Mouse (Mus musculus): Measurements from ENCODE around the gene Olfr458.
A peak's percentile ranks its signal among the peaks of the same experiment; 100 is the strongest.
"Not testable (repeated sequence)": the region's sequence is repeated elsewhere in the genome, so short reads cannot be mapped to it uniquely, and the experiment has no call there.

Olfr458 gene

DNA sequence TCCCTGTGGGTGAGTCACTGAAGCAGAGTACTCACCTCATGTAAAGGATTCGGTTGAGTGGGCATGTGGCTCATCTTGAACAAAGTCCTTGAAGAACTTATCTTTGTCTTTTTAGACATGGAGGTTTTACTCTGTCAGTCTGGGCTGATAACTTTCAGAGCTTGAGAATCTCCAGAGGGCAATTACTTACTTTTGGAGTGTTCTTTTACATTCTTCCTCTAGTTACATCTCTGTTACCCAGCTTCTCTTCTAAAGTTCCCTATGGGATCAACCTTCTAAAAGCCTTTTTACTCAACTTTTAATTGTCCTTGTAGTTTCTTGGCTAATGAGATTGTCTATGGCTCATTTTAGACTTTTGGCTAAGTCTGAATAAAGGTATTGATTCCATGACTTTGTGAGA is at the start of gene Olfr458:
TSS of gene Olfr458 (minus strand) at position 101 of the 400 bp plus-strand sequence.
- DNase-seq (ENCODE audit: low spot score) = no peak

- DNase-seq (ENCODE audit: low spot score) = no peak
Measured at GRCm38 (mm10) chr6:42513461-42513860, 48.5 kb upstream of the Olfr458 start.

DNA sequence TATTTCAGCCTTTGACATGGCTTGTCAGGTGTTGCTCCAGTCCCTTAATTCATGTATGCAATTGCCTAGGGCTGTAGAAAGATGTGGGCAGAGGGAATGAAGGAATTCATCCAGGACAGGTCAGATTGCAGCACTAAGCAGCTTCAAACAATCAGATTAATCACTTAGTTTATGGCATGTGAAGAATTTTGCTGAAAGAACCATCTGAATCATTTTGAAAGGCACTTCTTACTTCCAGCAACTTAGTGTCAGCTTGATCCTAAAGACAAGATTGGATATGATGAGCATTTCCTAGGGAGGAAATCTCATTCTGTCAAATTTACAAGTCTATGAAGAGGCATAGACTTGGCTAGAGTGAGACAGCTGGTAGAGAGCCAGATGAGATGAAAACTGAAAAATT is 44.3 kb upstream of the Olfr458 start:
- no peak for DNase-seq (ENCODE audit: low spot score)

DNA sequence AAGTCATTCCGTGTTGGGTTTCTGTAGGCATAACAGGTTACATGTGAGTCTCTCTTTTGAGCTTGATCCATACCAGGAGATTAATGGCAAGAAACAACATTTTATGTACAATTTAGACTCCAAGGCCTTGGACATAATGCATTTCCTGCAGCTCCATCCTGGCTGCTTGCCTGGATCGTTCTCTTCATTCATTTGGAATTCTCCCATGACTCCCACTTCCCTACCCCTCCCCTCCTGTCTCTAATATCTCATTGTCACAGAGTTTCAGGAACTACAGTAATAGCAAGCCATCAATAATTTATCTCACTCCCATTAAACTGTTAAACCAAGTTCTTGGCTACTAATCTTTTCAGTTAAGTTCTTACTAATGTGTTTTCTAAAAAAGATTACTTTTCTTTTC is 38.5 kb upstream of the Olfr458 start:
- peak; percentile 6 for DNase-seq (ENCODE audit: low spot score)

DNA sequence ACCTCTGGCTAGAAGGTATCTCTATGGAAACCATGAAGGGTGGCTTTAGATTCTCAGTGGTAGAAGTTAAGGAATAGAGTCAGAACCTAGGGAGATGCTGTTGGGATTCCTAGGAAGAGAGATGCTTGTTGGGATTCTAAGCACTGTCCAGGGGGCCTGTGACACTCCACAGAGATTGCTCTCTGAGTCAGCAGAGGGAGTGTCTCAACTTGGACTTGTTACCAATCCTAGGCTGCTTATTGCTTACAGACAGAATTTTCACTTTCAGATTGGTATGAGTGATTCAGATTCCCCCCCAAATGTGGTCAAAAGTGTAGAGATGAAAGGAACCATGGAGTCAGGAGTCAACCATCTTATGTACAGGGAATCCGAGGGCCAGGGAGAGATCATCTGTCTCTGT is 24.7 kb upstream of the Olfr458 start:
- DNase-seq (ENCODE audit: low spot score) = no peak

DNA sequence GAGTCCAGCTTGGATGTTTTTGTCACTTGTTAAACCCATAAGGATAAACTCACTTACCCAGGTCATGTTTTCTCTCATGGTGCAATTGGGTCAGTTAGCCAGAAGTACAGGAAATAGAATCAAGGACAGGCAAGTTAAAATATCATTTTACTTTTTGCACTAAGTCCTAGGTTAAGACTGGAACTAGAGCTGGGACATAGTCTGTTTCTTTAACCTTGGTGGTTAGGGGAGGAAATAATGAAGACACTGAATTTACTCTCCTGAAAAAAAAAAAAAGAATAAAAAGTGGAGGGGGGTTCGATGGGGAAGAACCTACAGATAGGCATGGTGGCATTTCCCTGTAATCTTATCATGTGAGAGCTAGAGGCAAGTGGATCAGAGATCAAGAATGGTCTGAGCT is 22.1 kb upstream of the Olfr458 start, which contains the start of gene Olfr456:
TSS of gene Olfr456 (minus strand) at position 101 of the 400 bp plus-strand sequence.
- DNase-seq (ENCODE audit: low spot score) = no peak

GRCm38 (mm10) chr6:42484633-42485032 is 19.6 kb upstream of the Olfr458 start:
- DNase-seq (ENCODE audit: low spot score) = no peak

DNA sequence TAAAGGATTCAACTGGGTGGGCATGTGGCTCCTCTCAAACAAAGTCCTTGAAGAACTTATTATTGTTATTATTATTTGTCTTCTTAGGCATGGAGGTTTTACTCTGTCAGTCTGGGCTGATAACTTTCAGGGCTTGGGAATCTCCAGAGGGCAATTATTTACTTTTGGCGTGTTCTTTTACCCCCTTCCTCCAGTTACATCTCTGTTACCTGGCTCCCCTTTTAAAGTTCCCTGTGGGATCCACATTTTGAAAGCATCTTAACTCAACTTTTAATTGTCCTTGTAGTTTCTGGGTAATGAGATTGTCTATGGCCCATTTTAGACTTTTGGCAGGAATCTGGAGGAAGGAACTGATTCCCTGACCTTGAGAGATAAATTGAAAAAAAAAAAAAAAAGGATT is 11.2 kb upstream of the Olfr458 start, which contains the start of gene Olfr457:
TSS of gene Olfr457 (minus strand) at position 101 of the 400 bp plus-strand sequence.
- no peak for DNase-seq (ENCODE audit: low spot score)

DNA sequence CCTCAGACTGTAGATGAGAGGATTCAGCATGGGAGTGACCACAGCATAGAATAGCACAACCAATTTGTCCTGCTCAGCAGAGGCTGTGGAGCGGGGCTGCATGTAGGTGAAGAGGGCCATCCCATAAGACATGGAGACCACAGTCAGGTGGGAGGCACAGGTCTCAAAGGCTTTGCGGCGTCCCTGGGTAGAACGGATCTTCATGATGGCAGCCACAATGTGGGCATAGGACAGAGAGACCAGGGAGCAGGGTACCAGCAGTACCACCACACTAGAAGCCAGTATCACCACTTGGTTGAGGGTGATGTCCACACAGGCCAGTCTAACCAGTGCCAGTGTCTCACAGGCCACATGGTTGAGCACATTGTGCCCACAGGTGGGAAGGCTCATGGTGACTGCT is 6.3 kb upstream of the Olfr458 start:
- DNase-seq (ENCODE audit: low spot score) = not testable (repeated sequence)

GRCm38 (mm10) chr6:42470542-42470941 is 5.5 kb upstream of the Olfr458 start:
- no peak for DNase-seq (ENCODE audit: low spot score)

DNA sequence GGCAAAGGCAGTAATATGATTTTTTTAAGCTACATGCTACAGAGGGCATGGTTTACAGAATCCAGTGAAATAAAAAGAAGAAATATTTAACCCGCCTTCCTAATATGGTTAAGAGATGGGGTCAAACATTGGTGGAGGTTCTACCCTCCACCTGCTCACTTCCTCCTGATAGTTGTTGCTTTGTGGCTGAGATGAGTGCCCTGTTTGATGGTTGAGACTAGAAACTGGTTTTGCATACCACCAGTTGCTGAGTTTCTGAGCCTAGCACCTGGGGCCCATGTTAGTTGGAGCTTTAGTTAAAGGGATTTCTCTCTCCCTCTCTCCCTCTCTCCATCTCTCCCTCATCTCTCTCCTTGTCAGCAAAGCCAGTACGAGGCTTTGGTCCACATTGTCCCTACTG is 17.6 kb downstream of the Olfr458 start:
- no peak for DNase-seq (ENCODE audit: low spot score)

- no peak for DNase-seq (ENCODE audit: low spot score)
Measured at GRCm38 (mm10) chr6:42444491-42444890, 20.5 kb downstream of the Olfr458 start.

- DNase-seq (ENCODE audit: low spot score) = no peak
Measured at GRCm38 (mm10) chr6:42441395-42441794, 23.6 kb downstream of the Olfr458 start.

DNA sequence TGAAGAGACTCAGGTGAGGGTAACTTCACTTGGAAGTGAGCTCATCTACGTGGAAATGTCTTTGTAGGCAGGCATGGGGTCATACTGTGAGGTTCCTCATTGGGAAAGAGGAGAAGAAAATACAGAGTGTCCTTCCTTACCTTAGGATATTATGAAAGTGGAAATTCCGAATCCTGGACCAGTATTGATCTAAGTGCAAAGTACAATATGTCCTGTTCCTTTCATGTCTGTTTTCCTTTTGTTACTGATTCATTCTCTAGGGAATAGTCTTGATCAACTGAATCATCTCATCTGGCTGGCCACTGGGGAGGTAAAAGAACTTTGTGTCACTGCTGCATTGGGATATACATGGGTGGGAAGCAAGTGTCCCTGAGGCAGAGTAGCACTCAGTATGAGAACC is 29.5 kb downstream of the Olfr458 start:
- no peak for DNase-seq (ENCODE audit: low spot score)

- no peak for DNase-seq (ENCODE audit: low spot score)
Measured at GRCm38 (mm10) chr6:42434446-42434845, 30.6 kb downstream of the Olfr458 start, which contains the start of gene Tas2r126. Gene Tas2r126, plus strand, starts transcription at chr6:42434535.

GRCm38 (mm10) chr6:42433554-42433953 is 31.4 kb downstream of the Olfr458 start:
- no peak for DNase-seq (ENCODE audit: low spot score)

- DNase-seq (ENCODE audit: low spot score) = no peak
Measured at GRCm38 (mm10) chr6:42426337-42426736, 38.7 kb downstream of the Olfr458 start.

DNA sequence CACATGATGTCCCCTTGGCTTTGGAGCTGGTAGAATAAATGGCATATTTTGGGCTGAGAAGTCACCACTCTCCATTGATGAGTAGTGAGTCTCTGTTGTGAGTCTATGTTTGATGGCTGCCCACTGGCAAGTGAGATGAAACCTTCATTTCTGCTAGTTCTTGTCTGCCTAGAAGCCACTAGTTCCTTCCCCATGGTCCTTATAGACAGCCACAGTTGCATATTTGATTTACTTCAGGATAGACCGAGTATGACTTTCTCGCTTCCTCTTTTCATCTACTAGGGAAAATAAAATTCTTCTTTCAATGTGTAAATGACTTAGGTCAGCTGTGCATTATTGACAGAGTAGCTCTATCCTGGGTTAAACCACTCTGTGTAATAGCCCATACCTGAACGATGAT is 40.5 kb downstream of the Olfr458 start:
- DNase-seq (ENCODE audit: low spot score) = no peak

- no peak for DNase-seq (ENCODE audit: low spot score)
Measured at GRCm38 (mm10) chr6:42421439-42421838, 43.6 kb downstream of the Olfr458 start.

DNA sequence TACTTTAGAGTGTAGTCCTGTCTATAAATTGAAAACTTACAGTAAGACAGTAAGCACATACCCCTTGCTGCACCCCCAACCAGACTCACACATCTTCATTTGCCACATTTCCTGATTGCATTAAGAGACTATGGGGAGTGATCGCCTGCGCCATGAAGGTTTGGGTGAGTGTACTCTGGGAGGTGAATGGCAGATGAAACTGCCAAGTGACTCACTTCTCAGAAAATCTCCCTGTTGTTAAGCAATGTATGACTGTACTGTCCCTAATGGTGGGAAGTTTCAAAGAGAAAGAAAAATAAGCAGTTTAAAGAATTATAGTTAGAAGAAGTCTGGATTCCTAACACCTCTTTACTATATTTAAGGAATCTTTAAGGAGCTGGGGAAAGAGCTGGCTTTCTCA is 45.6 kb downstream of the Olfr458 start:
- no peak for DNase-seq (ENCODE audit: low spot score)

Measured in layer of hippocampus, adult 11-12 months (tissue).